Mouse (Mus musculus): ENCODE results near the gene Rnf144b.

Gene Rnf144b

GRCm38 (mm10) chr13:47183033-47183730 lies 60.7 kb downstream of the Rnf144b start:
- no peak for DNase-seq

GRCm38 (mm10) chr13:47183771-47184170 lies 61.3 kb downstream of the Rnf144b start:
- no peak for DNase-seq

- no peak for DNase-seq
Measured at GRCm38 (mm10) chr13:47187836-47188235, 65.4 kb downstream of the Rnf144b start.

- no peak for DNase-seq
Measured at GRCm38 (mm10) chr13:47189971-47190370, 67.5 kb downstream of the Rnf144b start.

GRCm38 (mm10) chr13:47192200-47192599 lies 69.7 kb downstream of the Rnf144b start:
- DNase-seq: no peak

GRCm38 (mm10) chr13:47192771-47193170 lies 70.3 kb downstream of the Rnf144b start:
- DNase-seq: no peak

- DNase-seq: peak; percentile 72
Measured at GRCm38 (mm10) chr13:47193326-47194153, 71.1 kb downstream of the Rnf144b start.

- no peak for DNase-seq
Measured at GRCm38 (mm10) chr13:47194695-47195094, 72.2 kb downstream of the Rnf144b start.

GRCm38 (mm10) chr13:47195491-47195890 lies 73.0 kb downstream of the Rnf144b start:
- no peak for DNase-seq

- no peak for DNase-seq
Measured at GRCm38 (mm10) chr13:47200011-47200670, 77.7 kb downstream of the Rnf144b start.

- DNase-seq: peak; percentile 30
Measured at GRCm38 (mm10) chr13:47201962-47202624, 79.6 kb downstream of the Rnf144b start.

GRCm38 (mm10) chr13:47210496-47210895 lies 88.0 kb downstream of the Rnf144b start:
- no peak for DNase-seq

GRCm38 (mm10) chr13:47210992-47211391 lies 88.5 kb downstream of the Rnf144b start:
- no peak for DNase-seq

GRCm38 (mm10) chr13:47211581-47211980 lies 89.1 kb downstream of the Rnf144b start:
- DNase-seq: no peak

- no peak for DNase-seq
Measured at GRCm38 (mm10) chr13:47213817-47214216, 91.4 kb downstream of the Rnf144b start.

- DNase-seq: no peak
Measured at GRCm38 (mm10) chr13:47214895-47215294, 92.4 kb downstream of the Rnf144b start.

- no peak for DNase-seq
Measured at GRCm38 (mm10) chr13:47215815-47216585, 93.5 kb downstream of the Rnf144b start.

- DNase-seq: peak; percentile 65
Measured at GRCm38 (mm10) chr13:47217107-47217571, 94.7 kb downstream of the Rnf144b start.

- no peak for DNase-seq
Measured at GRCm38 (mm10) chr13:47218351-47218750, 95.9 kb downstream of the Rnf144b start.

- DNase-seq: no peak
Measured at GRCm38 (mm10) chr13:47220426-47220825, 98.0 kb downstream of the Rnf144b start.

- no peak for DNase-seq
Measured at GRCm38 (mm10) chr13:47223576-47224538, 101.4 kb downstream of the Rnf144b start.
